Mouse (Mus musculus) bone marrow, adult 2 months (tissue): ENCODE data around the gene Ilf2. TPM values are rescaled to one million over a fixed set of nuclear protein-coding genes. Genes with fewer than 3 reads are reported as not detected.

Source experiments
- H3K27ac ChIP-seq: fragments of 200-500 bp; 2 replicates; pipeline ENCODE4 v1.5.1; 2012; ENCODE audit warnings: low read depth, mild to moderate bottlenecking, control low read depth, inconsistent platforms, low read length; ENCODE audit not compliant: control insufficient read depth, poor library complexity, insufficient read depth
- H3K4me1 ChIP-seq: fragments of 200-500 bp; 2 replicates; pipeline ENCODE4 v1.6.1; 2011; ENCODE audit warnings: low read length; ENCODE audit not compliant: control insufficient read depth, insufficient read depth
- H3K4me3 ChIP-seq: fragments of 200-500 bp; replicated peaks from 2 replicates; pipeline ENCODE3; 2011; ENCODE audit warnings: mild to moderate bottlenecking, low read depth, low read length, control low read depth; ENCODE audit not compliant: control insufficient read depth
- CTCF ChIP-seq: fragments of 200-500 bp; IDR thresholded peaks from 2 replicates; pipeline ENCODE4 v1.5.1; 2011; ENCODE audit warnings: low read length, control low read depth; ENCODE audit not compliant: control insufficient read depth, insufficient read depth
- POLR2A ChIP-seq: fragments of 200-500 bp; IDR thresholded peaks from 2 replicates; pipeline ENCODE4 v1.6.1; 2011; ENCODE audit warnings: low read depth, mild to moderate bottlenecking, control low read depth, low read length, borderline replicate concordance; ENCODE audit not compliant: control insufficient read depth
- WGBS: fragments of 180-500 bp; shearing (Covaris S2); methylation state at CpG from one replicate; pipeline ENCODE4 v1.1.7; 2018; 5-methylcytosine and 5-hydroxymethylcytosine counted together
- polyA plus RNA-seq: library from polyadenylated mRNA; stranded (reverse); fragments of >200 nt; gene quantifications from 2 replicates; pipeline ENCODE4 v1.2.4, GENCODE M21; 2011; ENCODE audit warnings: low replicate concordance; ENCODE audit not compliant: missing spikeins, insufficient read depth, insufficient read length

Gene Ilf2
- polyA plus RNA-seq, result 85.2 and 110 TPM in 2 replicates

DNA sequence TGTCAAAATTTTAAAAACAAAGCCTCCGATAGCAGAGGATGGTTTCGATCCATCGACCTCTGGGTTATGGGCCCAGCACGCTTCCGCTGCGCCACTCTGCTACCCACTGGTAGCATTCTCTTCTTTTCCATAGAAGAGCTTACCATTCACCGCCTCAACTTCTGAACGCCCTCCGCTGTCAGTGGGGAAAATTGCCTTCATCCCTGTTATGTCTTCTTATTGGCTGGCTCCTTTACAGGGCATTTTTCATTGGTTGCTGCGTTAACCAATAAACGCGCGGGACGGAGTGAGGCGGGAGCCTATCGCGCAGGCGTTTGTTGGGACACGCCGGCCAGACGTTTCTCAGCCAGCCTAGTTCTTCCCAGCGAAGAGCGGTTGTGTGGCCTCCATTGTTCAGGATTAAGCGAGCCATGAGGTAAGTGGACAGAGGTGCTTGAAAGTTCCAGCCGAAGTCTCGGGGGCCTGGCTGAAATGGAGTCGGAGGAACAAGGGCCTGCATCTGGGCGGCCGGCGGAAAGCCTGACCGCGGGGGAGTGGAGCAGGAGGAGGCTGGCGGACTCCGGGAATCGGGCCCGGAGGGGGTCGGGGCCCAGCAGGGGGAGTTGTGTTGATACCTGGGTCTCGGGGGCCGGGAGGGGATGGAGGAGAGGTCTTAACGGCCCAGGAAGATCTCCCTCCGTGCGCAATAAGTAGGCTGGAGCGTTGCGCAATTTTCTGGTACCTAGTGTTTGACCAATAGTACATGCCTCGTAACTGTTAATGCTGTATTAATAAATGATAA, at the start of gene Ilf2:
Gene Ilf2, plus strand, starts transcription at position 296 of the 781 bp plus-strand sequence.
- under 1% methylated on average over 45 of the region's 45 CpGs for WGBS
- peaks cover 1% of the 10 kb centered on the region; the same call in 1 of the 2 replicates for H3K4me1 ChIP-seq
- H3K4me3 ChIP-seq, result peak within 1 kb of the TSS; percentile 93
- peak within 1 kb of the TSS; percentile 72 for H3K27ac ChIP-seq
- TF ChIP-seq POLR2A, result peak; percentile 69; the same call in 1 of the 2 replicates
- 0 out of 2 replicates have a peak, but pooled peaks have one; percentile 23 for TF ChIP-seq CTCF

DNA sequence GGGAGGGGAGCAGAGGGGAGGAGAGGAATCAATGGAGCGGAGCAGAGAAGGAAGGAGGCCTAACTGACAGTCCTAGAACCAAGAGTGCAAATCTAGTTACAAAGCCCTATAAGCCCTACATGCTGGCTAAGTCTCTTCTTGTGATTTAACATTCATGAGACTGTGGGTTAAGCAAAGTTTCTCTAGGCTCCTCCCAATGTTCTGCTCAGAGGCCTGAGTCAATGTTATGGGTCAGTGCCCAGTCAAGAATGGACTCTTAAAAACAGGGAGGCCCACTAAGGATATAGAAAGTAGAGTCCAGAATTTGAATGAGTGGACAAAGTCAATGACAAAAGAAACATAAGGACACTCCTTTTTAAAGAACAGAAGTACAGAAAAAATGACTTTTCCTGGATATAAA, 48.4 kb upstream of the Ilf2 start:
- 64% methylated on average over 1 of the region's 1 CpGs for WGBS
- no peak overlapping the region for H3K27ac ChIP-seq

DNA sequence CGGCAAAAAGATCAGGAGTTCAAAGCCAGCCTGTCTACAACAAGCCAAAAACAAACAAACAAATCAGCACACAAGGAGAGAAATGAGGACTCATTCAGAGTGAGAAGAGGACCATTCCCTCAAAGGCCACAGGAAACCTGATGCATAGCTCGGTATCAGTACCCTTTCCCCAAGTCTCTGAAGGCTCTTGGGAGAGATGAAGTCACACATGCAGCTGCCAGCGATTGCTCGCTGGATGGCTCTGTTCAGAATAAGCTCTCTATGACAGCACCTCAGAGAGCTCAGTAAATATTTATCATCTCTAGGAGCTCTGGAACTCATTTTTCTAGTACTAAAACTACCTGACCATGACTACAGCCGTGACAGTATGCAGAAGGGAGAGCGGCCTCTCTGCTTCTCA, 47.7 kb upstream of the Ilf2 start:
- WGBS, result 86% methylated on average over 6 of the region's 6 CpGs
- Histone ChIP-seq H3K27ac (no peak overlapping the region), H3K4me3 (no peak overlapping the region), H3K4me1 (peaks cover 3% of the 10 kb centered on the region; the same call in 1 of the 2 replicates)
- no peak for TF ChIP-seq CTCF

More for the DNA sequence above, 48.4 kb upstream of the Ilf2 start:
- peaks cover 3% of the 10 kb centered on the region; the same call in 1 of the 2 replicates for H3K4me1 ChIP-seq
- TF ChIP-seq CTCF (no peak), POLR2A (no peak)
- H3K4me3 ChIP-seq, result no peak overlapping the region

DNA sequence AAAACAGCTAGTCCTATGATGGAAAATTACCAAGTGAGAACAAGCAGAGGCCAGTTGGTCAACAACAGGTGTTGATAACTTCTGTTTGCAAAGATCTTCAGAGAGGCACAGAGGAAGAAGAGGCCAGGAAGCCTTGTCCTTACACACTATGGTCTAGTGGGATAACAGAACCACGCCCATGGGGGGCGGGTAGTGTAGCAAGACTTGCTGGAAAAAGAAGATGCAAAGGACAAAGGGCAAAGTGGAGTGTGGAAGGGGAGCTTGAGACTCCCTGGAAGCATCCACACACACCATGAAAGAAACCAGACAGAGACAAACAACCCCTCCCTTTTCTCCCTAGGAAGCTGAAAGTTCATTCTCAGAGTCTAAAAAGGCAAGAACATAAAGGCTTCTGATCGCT, 46.4 kb upstream of the Ilf2 start:
- 72% methylated on average over 3 of the region's 3 CpGs for WGBS
- Histone ChIP-seq H3K4me3 (no peak overlapping the region), H3K4me1 (peaks cover 3% of the 10 kb centered on the region; the same call in 1 of the 2 replicates), H3K27ac (no peak overlapping the region)
- TF ChIP-seq POLR2A (no peak), CTCF (no peak)

DNA sequence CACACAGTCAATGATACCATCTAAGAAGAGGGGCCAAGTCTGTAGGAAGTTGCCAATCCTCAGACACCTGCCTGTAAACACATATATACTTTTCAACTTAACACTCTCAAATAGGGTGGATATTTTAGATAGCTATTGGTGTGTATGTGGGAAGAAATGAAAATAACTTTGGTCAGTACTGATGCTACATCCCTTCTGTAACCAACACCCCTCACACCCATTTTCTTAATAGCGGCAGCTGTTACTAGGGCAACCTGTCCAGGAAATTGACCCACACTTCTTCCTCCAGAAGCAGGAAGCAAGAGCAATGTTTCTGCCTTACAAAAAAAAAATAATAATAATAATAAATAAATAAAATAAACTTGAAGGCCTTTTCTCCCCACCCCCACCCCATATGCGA, 43.6 kb upstream of the Ilf2 start:
- WGBS, result 10% methylated on average over 2 of the region's 2 CpGs
- Histone ChIP-seq H3K4me1 (peaks cover 3% of the 10 kb centered on the region; the same call in 1 of the 2 replicates), H3K27ac (no peak overlapping the region), H3K4me3 (peak overlapping the region; percentile 76)
- TF ChIP-seq CTCF, result no peak
- TF ChIP-seq POLR2A, result no peak

DNA sequence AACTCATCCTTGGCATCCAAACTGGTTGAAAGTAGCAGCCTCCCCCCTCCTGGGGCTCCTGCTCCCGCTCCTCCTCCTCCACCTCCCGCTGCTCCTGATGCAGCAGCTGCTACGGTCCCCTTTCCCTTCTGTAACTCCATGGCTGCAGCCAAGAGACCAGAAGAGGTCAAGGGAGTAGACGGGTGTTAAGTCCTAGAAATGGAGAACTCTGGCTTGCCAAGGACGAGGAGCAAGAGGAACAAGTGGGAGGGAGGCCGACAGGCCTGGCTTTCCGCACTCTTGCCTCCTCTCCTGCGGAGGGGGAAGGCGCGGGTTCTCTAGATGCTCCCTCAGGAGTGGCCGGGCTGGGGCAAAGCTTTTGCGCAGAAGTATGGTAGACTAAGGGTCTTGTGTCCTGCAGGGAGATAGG, 43.1 kb upstream of the Ilf2 start:
- peaks cover 3% of the 10 kb centered on the region; the same call in 1 of the 2 replicates for H3K4me1 ChIP-seq
- 1% methylated on average over 12 of the region's 12 CpGs for WGBS
- TF ChIP-seq CTCF, result no peak
- no peak for TF ChIP-seq POLR2A
- peak overlapping the region; percentile 95 for H3K27ac ChIP-seq
- peak overlapping the region; percentile 76 for H3K4me3 ChIP-seq

DNA sequence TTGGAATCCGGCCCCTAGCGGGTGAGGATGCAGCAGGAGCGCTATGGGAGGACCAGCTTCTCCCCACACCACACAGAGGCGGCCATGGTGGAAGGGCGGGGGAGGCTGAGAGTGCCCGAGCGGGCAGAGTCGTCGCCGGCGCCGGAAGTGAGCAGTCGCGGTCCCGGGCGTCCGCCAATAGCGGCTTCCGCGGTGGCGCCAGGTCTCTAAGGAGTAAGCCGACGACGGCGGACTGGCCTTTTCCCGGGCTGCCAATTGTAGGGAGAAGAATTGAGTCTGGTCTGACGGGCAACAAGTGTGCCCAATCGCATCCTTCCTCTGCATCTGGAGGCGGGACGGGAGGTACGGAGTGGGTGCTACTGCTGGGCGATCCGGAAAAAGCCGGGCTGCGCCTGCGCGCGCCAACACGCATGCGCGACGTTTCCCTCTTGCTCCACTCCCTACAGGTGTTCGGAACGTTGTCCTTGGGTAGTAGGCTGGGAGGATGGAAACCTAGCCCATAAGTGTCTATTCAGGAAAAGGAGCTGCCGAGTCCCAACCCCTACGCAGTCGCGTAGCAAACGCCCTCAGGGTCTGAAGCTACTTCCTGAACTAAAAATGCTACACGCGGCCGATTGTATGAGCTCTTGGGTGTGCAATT, 42.4 kb upstream of the Ilf2 start, which contains the start of gene Ints3:
Gene Ints3, minus strand, starts transcription at position 242 of the 640 bp plus-strand sequence.
- peak within 1 kb of the TSS; percentile 76 for H3K4me3 ChIP-seq
- H3K27ac ChIP-seq, result peak within 1 kb of the TSS; percentile 95
- peaks cover 3% of the 10 kb centered on the region; the same call in 1 of the 2 replicates for H3K4me1 ChIP-seq
- WGBS, result under 1% methylated on average over 52 of the region's 52 CpGs
- TF ChIP-seq POLR2A, result peak; percentile 82
- no peak for TF ChIP-seq CTCF
